Mouse (Mus musculus): ENCODE measurements around the gene Gm6793. TPM values are rescaled to one million over a fixed set of nuclear protein-coding genes. Genes with fewer than 3 reads are reported as not detected.

Gm6793 gene
- polyA plus RNA-seq, 1 experiment from 2014 or later = 0.37 TPM

DNA sequence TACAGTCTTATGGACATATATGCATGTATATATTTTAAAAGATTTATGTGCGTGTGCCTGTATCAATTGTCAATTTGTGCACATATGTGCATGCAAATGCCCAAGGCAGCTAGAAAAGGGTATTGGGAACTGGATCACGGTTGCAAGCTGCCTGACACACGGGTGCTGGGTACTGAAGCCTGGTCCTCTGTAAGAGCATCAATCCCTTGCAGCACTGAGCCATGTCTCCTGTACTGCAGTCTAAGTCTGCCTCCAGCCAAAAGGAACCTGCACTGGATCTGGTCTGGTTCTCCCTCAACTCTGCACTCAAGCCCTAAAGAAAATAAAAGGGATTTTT, 22.2 kb downstream of the Gm6793 start:
- no peaks in the 10 kb centered on the region for H3K27me3 ChIP-seq (ENCODE audit: control insufficient read depth, insufficient read depth, low read length)
- peaks cover 4% of the 10 kb centered on the region; the same call in 1 of the 2 replicates for H3K4me1 ChIP-seq (ENCODE audit: control insufficient read depth, insufficient read depth, low read length)
- no peaks in the 10 kb centered on the region for H3K9me3 ChIP-seq (ENCODE audit: control insufficient read depth, low read length)
- DNase-seq (ENCODE audit: low spot score, missing footprints) (no peak), ATAC-seq (ENCODE audit: low FRiP score) (peak; percentile 20; the same call in 1 of the 2 replicates)
- no peak overlapping the region for H3K4me2 ChIP-seq
- H3K9ac ChIP-seq (ENCODE audit: low read length) = no peak overlapping the region
- no peak overlapping the region for H3K4me3 ChIP-seq (ENCODE audit: low read depth, low read length)
- H3K36me3 ChIP-seq (ENCODE audit: control insufficient read depth, insufficient read depth, low read length) = peaks cover 24% of the 10 kb centered on the region
- WGBS = 73% methylated on average over 3 of the region's 3 CpGs
- no peak overlapping the region for H3K27ac ChIP-seq (ENCODE audit: low read depth, low read length)

DNA sequence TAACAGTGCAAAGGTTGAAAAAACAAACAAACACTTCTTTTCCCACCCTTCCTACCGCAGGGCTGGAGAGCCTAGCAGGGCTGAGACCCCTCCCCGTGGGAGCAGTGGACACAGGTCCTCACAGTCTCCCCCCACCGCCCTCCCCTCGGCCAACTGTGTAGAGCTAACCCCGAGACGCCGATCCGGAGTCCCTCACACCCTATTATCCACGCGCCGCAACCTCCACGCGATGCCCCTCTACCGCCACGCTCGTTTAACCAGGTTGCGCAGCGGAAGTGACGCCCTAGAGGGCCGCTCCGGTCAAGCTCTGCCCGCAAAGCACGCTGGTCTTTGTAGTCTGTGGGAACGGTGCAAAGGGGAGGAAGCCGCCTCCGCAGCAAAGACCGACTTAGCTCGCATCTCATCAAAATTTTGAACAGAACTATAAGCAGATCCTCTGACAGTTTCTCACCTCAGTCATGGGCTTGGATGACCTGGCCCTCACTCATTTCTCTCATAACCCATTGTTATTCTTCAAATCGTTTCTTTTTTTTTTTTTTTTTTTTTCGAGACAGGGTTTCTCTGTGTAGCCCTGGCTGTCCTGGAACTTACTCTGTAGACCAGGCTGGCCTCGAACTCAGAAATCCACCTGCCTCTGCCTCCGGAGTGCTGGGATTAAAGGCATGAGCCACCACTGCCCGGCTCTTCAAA, 22.7 kb downstream of the Gm6793 start, which contains the start of gene Adat1:
Gene Adat1 (minus strand): TSS at position 290 of the 690 bp plus-strand sequence.
- WGBS = 3% methylated on average over 32 of the region's 33 CpGs
- peak within 1 kb of the TSS; percentile 58 for H3K4me2 ChIP-seq
- DNase-seq (ENCODE audit: low spot score, missing footprints) (peak; percentile 99), ATAC-seq (ENCODE audit: low FRiP score) (peak; percentile 95)
- peak within 1 kb of the TSS; percentile 78 for H3K4me3 ChIP-seq (ENCODE audit: low read depth, low read length)
- H3K27ac ChIP-seq (ENCODE audit: low read depth, low read length) = no peak within 1 kb of the TSS
- peaks cover 22% of the 10 kb centered on the region for H3K36me3 ChIP-seq (ENCODE audit: control insufficient read depth, insufficient read depth, low read length)
- H3K9ac ChIP-seq (ENCODE audit: low read length) = peak within 1 kb of the TSS; percentile 86
- no peaks in the 10 kb centered on the region for H3K9me3 ChIP-seq (ENCODE audit: control insufficient read depth, low read length)
- peaks cover 4% of the 10 kb centered on the region; the same call in 1 of the 2 replicates for H3K4me1 ChIP-seq (ENCODE audit: control insufficient read depth, insufficient read depth, low read length)
- H3K27me3 ChIP-seq (ENCODE audit: control insufficient read depth, insufficient read depth, low read length) = no peaks in the 10 kb centered on the region

DNA sequence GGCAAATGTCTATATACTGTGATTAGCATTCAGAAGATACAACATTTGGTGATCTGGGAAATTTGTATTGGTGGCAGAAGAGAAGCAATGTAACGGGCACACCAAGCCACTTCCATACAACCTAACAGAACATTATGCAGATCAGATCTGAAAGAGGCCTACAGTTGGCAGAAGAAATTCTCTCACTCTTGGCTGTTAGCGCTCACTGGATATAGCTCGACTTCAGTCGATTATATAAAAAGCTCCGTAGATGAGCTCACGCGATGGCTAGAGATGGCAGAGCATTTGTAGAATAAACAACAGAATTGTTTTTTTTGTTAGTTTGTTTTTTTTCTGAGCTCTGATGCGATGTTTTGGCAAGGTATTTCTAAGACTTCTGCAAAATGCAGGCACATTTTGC, 23.6 kb downstream of the Gm6793 start:
- Histone ChIP-seq H3K36me3 (ENCODE audit: control insufficient read depth, insufficient read depth, low read length) (peaks cover 17% of the 10 kb centered on the region), H3K9ac (ENCODE audit: low read length) (peak overlapping the region; percentile 86), H3K4me1 (ENCODE audit: control insufficient read depth, insufficient read depth, low read length) (peaks cover 4% of the 10 kb centered on the region; the same call in 1 of the 2 replicates), H3K9me3 (ENCODE audit: control insufficient read depth, low read length) (no peaks in the 10 kb centered on the region), H3K4me3 (ENCODE audit: low read depth, low read length) (peak overlapping the region; percentile 78), H3K27ac (ENCODE audit: low read depth, low read length) (no peak overlapping the region), H3K27me3 (ENCODE audit: control insufficient read depth, insufficient read depth, low read length) (no peaks in the 10 kb centered on the region), H3K4me2 (peak overlapping the region; percentile 58)
- no peak for DNase-seq (ENCODE audit: low spot score, missing footprints)
- 66% methylated on average over 8 of the region's 8 CpGs for WGBS
- no peak for ATAC-seq (ENCODE audit: low FRiP score)

DNA sequence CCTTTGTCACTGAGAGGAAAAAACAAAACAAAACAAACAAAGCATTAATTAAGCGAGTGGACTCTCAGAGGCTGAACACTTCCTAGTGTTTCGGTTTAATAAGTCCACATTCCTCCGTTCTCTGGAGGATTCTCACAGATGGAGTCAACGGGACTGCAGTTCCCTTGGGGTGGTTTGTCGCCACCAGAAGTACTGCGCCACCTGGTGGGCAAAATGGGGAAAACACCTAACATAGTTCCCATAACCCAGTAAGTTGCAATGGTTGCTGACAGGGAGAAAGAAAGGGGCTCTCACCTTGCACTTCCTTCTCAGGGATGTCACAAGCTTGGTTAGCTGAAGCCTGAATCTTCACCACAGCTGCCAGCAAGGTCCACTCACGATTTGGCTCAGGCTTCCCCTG, 24.9 kb downstream of the Gm6793 start:
- Histone ChIP-seq H3K4me1 (ENCODE audit: control insufficient read depth, insufficient read depth, low read length) (peaks cover 4% of the 10 kb centered on the region; the same call in 1 of the 2 replicates), H3K27me3 (ENCODE audit: control insufficient read depth, insufficient read depth, low read length) (no peaks in the 10 kb centered on the region), H3K27ac (ENCODE audit: low read depth, low read length) (no peak overlapping the region), H3K36me3 (ENCODE audit: control insufficient read depth, insufficient read depth, low read length) (peaks cover 15% of the 10 kb centered on the region), H3K9me3 (ENCODE audit: control insufficient read depth, low read length) (no peaks in the 10 kb centered on the region), H3K4me2 (no peak overlapping the region), H3K9ac (ENCODE audit: low read length) (no peak overlapping the region), H3K4me3 (ENCODE audit: low read depth, low read length) (no peak overlapping the region)
- DNase-seq (ENCODE audit: low spot score, missing footprints) (peak; percentile 99), ATAC-seq (ENCODE audit: low FRiP score) (peak; percentile 35; the same call in 1 of the 2 replicates)
- WGBS = 22% methylated on average over 7 of the region's 7 CpGs

DNA sequence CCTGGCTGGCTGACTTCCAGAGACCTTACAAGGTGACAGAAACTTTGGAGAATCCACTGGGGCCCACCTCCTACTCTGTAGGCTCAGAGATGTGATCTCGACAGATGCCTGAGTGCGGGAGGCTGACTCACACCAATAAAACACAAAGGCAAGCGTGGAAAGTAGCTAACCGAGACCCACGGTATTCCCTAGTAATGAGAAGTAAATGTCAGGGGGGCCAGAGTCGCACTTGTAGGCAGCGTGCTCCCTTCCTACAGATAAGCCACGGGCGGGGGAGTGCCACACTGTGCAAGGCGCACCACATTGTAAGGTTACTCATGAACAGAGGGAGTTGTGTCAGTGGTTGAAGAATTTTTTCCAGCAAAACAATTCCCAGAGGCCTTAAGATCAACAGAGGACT, 30.3 kb downstream of the Gm6793 start:
- H3K27me3 ChIP-seq (ENCODE audit: control insufficient read depth, insufficient read depth, low read length) = no peaks in the 10 kb centered on the region
- DNase-seq (ENCODE audit: low spot score, missing footprints) = no peak
- H3K4me2 ChIP-seq = no peak overlapping the region
- WGBS = 89% methylated on average over 10 of the region's 10 CpGs
- no peak overlapping the region for H3K9ac ChIP-seq (ENCODE audit: low read length)
- no peak overlapping the region for H3K27ac ChIP-seq (ENCODE audit: low read depth, low read length)
- no peak overlapping the region for H3K4me3 ChIP-seq (ENCODE audit: low read depth, low read length)
- H3K9me3 ChIP-seq (ENCODE audit: control insufficient read depth, low read length) = no peaks in the 10 kb centered on the region
- peaks cover 6% of the 10 kb centered on the region for H3K36me3 ChIP-seq (ENCODE audit: control insufficient read depth, insufficient read depth, low read length)
- no peaks in the 10 kb centered on the region for H3K4me1 ChIP-seq (ENCODE audit: control insufficient read depth, insufficient read depth, low read length)
- no peak for ATAC-seq (ENCODE audit: low FRiP score)

DNA sequence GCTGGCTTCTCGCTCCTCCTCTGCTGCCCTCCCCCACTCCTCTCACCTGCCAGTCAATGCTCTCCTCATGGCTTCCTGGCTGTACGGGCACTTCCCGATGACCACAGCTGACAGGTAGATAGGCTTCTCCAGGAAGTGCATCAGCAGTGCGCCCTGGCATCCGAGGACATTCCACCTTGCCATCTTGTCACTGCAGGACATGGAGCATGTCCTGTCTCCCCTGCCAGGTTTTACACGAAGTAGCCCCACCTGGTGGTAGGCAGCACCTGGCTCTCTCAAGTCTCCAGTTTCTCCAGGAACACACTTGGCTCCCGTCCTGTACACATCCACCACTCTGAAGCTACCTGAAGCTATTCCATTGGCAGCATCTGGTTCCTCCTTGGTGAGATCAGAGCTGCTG, 32.7 kb downstream of the Gm6793 start:
- no peak overlapping the region for H3K4me2 ChIP-seq
- no peak overlapping the region for H3K27ac ChIP-seq (ENCODE audit: low read depth, low read length)
- H3K4me1 ChIP-seq (ENCODE audit: control insufficient read depth, insufficient read depth, low read length) = no peaks in the 10 kb centered on the region
- peaks cover 6% of the 10 kb centered on the region for H3K36me3 ChIP-seq (ENCODE audit: control insufficient read depth, insufficient read depth, low read length)
- no peaks in the 10 kb centered on the region for H3K27me3 ChIP-seq (ENCODE audit: control insufficient read depth, insufficient read depth, low read length)
- ATAC-seq (ENCODE audit: low FRiP score) = no peak
- H3K4me3 ChIP-seq (ENCODE audit: low read depth, low read length) = no peak overlapping the region
- H3K9me3 ChIP-seq (ENCODE audit: control insufficient read depth, low read length) = no peaks in the 10 kb centered on the region
- no peak overlapping the region for H3K9ac ChIP-seq (ENCODE audit: low read length)
- WGBS = 78% methylated on average over 7 of the region's 7 CpGs
- no peak for DNase-seq (ENCODE audit: low spot score, missing footprints)

DNA sequence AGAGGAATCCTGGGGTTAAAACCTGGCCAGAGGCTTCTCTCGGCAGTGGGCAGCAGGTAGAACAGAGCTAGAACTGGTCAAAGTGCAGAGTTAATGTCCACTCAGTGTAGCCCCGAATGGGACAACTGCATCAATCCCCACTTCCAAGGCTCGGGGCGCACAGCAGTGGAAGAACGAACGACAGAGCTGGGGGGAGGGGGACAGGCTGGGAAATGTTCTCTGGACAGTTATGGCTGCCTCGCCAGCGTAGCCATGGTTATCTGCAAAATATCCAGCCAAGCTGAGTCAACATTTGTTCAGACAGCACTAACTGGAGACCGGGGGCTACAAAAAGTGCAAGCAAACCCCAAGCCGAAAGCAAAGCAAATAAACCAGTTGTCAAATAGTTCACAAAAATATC, 36.7 kb downstream of the Gm6793 start:
- H3K36me3 ChIP-seq (ENCODE audit: control insufficient read depth, insufficient read depth, low read length) = peaks cover 12% of the 10 kb centered on the region

DNA sequence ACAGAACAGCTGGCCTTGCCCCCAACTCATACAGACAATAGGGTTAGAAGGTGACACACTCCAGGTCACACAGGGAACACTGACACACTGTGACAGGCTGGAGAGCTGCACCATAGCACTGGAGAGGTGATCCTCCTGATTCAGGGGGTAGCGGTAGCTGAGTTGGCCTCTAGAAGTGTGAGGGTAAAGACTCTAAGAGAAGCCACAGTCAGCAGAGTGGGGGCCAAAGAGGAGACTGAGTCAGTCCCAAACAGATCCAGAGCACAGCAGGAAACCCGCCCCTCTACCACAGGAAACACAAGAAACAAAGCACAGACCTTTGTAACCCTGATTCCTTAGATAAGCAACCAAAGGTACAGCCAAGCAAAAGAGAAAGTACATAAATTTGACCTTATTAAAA, 38.5 kb downstream of the Gm6793 start:
- Histone ChIP-seq H3K27ac (ENCODE audit: low read depth, low read length) (no peak overlapping the region), H3K9ac (ENCODE audit: low read length) (no peak overlapping the region), H3K27me3 (ENCODE audit: control insufficient read depth, insufficient read depth, low read length) (no peaks in the 10 kb centered on the region), H3K4me1 (ENCODE audit: control insufficient read depth, insufficient read depth, low read length) (no peaks in the 10 kb centered on the region), H3K9me3 (ENCODE audit: control insufficient read depth, low read length) (no peaks in the 10 kb centered on the region), H3K4me3 (ENCODE audit: low read depth, low read length) (no peak overlapping the region), H3K4me2 (no peak overlapping the region), H3K36me3 (ENCODE audit: control insufficient read depth, insufficient read depth, low read length) (peaks cover 11% of the 10 kb centered on the region)
- no peak for ATAC-seq (ENCODE audit: low FRiP score)
- DNase-seq (ENCODE audit: low spot score, missing footprints) = no peak
- WGBS = 85% methylated on average over 2 of the region's 2 CpGs

More for the DNA sequence above, 36.7 kb downstream of the Gm6793 start:
- no peak overlapping the region for H3K27ac ChIP-seq (ENCODE audit: low read depth, low read length)
- H3K4me2 ChIP-seq = no peak overlapping the region
- WGBS = 86% methylated on average over 10 of the region's 10 CpGs
- no peak overlapping the region for H3K4me3 ChIP-seq (ENCODE audit: low read depth, low read length)
- H3K4me1 ChIP-seq (ENCODE audit: control insufficient read depth, insufficient read depth, low read length) = no peaks in the 10 kb centered on the region
- peak; percentile 67; the same call in 1 of the 2 replicates for ATAC-seq (ENCODE audit: low FRiP score)
- no peaks in the 10 kb centered on the region for H3K27me3 ChIP-seq (ENCODE audit: control insufficient read depth, insufficient read depth, low read length)
- no peak for DNase-seq (ENCODE audit: low spot score, missing footprints)
- no peaks in the 10 kb centered on the region for H3K9me3 ChIP-seq (ENCODE audit: control insufficient read depth, low read length)
- H3K9ac ChIP-seq (ENCODE audit: low read length) = no peak overlapping the region

DNA sequence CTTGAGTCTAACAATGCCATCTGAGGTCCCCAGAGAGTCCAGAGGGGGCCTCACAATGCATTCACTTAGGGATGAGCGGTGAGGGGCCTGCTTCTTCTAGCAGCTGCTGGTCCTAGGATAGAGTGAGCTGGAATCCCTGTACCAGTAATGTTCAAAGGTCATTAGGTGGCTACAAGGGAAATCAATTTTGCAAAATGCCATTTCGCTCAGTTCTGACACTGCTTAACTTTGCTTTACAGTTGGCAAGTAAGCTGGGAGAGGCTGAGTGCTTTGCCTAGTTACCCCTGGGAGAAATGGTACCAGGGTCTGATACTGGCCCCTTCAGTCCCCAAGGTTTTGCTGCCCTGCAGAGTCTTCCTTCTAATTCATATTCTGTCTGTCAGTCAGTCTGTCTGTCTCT, 39.1 kb downstream of the Gm6793 start:
- Histone ChIP-seq H3K4me3 (ENCODE audit: low read depth, low read length) (no peak overlapping the region), H3K27me3 (ENCODE audit: control insufficient read depth, insufficient read depth, low read length) (no peaks in the 10 kb centered on the region), H3K4me1 (ENCODE audit: control insufficient read depth, insufficient read depth, low read length) (no peaks in the 10 kb centered on the region), H3K27ac (ENCODE audit: low read depth, low read length) (no peak overlapping the region), H3K9ac (ENCODE audit: low read length) (no peak overlapping the region), H3K4me2 (no peak overlapping the region), H3K9me3 (ENCODE audit: control insufficient read depth, low read length) (no peaks in the 10 kb centered on the region), H3K36me3 (ENCODE audit: control insufficient read depth, insufficient read depth, low read length) (peaks cover 11% of the 10 kb centered on the region)
- 94% methylated on average over 2 of the region's 2 CpGs for WGBS
- DNase-seq (ENCODE audit: low spot score, missing footprints) (no peak), ATAC-seq (ENCODE audit: low FRiP score) (no peak)

Data from midbrain, embryonic 11.5 days (tissue).